Mouse (Mus musculus) midbrain, embryonic 11.5 days (tissue): ENCODE data around the gene Nr1h2. TPM values are rescaled to one million over a fixed set of nuclear protein-coding genes. Genes with fewer than 3 reads are reported as not detected.

ENCODE experiments used
- ATAC-seq: fragments of 200-750 bp; cut with Nextera tagmentation; 2 replicates; pipeline ENCODE4 v1.8.0; 2017; ENCODE audit warnings: moderate TSS enrichment, moderate library complexity; ENCODE audit not compliant: low FRiP score
- DNase-seq: peaks from one replicate; pipeline ENCODE4 v3.0.0; 2015; ENCODE audit warnings: low spot score; ENCODE audit errors: missing footprints
- H3K27ac ChIP-seq: fragments of 300-500 bp; sonication (generic); 2 replicates; pipeline ENCODE4 v1.5.1; 2014; ENCODE audit warnings: low read depth, low read length
- H3K27me3 ChIP-seq: fragments of 300-500 bp; sonication (generic); 2 replicates; pipeline ENCODE4 v1.6.1; 2014; ENCODE audit warnings: mild to moderate bottlenecking, low read length, moderate library complexity, mixed read lengths; ENCODE audit not compliant: control insufficient read depth, insufficient read depth
- H3K36me3 ChIP-seq: fragments of 300-500 bp; sonication (generic); 2 replicates; pipeline ENCODE4 v1.6.1; 2014; ENCODE audit warnings: mild to moderate bottlenecking, low read length, moderate library complexity, mixed read lengths; ENCODE audit not compliant: control insufficient read depth, insufficient read depth
- H3K4me1 ChIP-seq: fragments of 300-500 bp; sonication (generic); 2 replicates; pipeline ENCODE4 v1.6.1; 2014; ENCODE audit warnings: low read length; ENCODE audit not compliant: control insufficient read depth, insufficient read depth
- H3K4me2 ChIP-seq: fragments of 300-500 bp; sonication (generic); 2 replicates; pipeline ENCODE4 v1.6.1; 2014; ENCODE audit warnings: mild to moderate bottlenecking, moderate library complexity
- H3K4me3 ChIP-seq: fragments of 300-500 bp; sonication (generic); 2 replicates; pipeline ENCODE4 v1.5.1; 2014; ENCODE audit warnings: low read depth, low read length
- H3K9ac ChIP-seq: fragments of 300-500 bp; sonication (generic); 2 replicates; pipeline ENCODE4 v1.6.1; 2014; ENCODE audit warnings: low read length
- H3K9me3 ChIP-seq: fragments of 300-500 bp; sonication (generic); 2 replicates; pipeline ENCODE4 v1.6.1; 2016; ENCODE audit warnings: low read length; ENCODE audit not compliant: control insufficient read depth
- WGBS: fragments of 180-500 bp; shearing (Covaris S2); extraction: QIAGEN DNeasy Blood & Tissue Kit; methylation state at CpG from one replicate; pipeline ENCODE4 v1.1.7; 2014; 5-methylcytosine and 5-hydroxymethylcytosine counted together
- polyA plus RNA-seq: library from polyadenylated mRNA; unstranded; fragments of >200 nt; fragmentation: Nextera tagmentation; extraction: Ambion mirVana; gene quantifications from 2 replicates; pipeline ENCODE4 v1.2.1, GENCODE M21; 2014

The Nr1h2 gene
- polyA plus RNA-seq, 1 experiment from 2014 or later = 69.6 TPM

DNA sequence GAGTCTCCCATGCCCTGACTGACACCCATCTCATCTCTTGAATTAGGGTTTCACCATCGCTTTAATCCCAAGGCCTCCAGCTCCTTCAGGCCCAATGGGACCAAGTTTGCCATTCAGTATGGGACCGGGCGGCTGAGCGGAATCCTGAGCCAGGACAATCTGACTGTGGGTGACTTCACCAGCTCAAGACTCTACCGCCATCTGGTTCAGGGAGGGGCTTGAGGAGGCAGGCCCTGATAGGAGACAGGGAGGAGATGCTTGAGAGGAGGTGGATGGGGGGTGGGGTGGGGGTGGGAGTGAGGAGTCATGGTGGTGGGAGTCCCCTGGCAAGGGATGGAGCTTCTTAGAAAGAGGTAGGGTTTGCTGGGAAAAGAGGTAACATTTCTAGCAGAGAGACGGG is 27.9 kb upstream of the Nr1h2 start:
- WGBS = 79% methylated on average over 6 of the region's 6 CpGs
- DNase-seq (peak; percentile 57), ATAC-seq (no peak)
- Histone ChIP-seq H3K36me3 (no peaks in the 10 kb centered on the region), H3K4me2 (no peak overlapping the region), H3K9ac (no peak overlapping the region), H3K27me3 (no peaks in the 10 kb centered on the region), H3K9me3 (peaks cover 2% of the 10 kb centered on the region; the same call in 1 of the 2 replicates), H3K4me1 (no peaks in the 10 kb centered on the region), H3K4me3 (no peak overlapping the region), H3K27ac (no peak overlapping the region)

DNA sequence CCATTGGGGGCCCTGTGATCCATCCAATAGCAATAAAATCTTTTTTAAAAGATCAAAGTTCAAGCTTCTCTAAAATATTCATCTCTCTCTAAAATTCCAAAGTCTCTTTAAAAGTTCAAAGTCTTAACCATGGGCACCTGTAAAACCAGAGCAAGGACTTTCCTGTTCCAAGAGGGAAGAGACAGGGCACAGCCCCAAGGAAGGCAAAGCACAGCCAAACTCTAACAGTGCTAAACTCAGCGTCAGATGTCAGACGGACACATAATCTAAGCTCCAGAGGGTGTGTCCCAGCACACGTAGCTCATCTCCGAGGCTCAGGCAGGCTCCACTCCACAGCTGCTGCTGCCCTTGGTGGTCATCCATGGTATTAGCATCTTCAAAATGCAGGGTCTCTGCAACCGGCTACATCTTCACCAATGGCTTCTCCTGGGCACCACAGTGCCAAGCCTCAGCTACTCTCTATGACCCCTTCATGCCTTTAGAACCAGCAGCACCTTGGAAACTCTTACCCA is 22.6 kb upstream of the Nr1h2 start:
- no peak overlapping the region for H3K4me3 ChIP-seq
- DNase-seq (peak; percentile 17), ATAC-seq (no peak)
- no peak overlapping the region for H3K9ac ChIP-seq
- H3K4me1 ChIP-seq = peaks cover 3% of the 10 kb centered on the region; the same call in 1 of the 2 replicates
- H3K27ac ChIP-seq = no peak overlapping the region
- no peak overlapping the region for H3K4me2 ChIP-seq
- no peaks in the 10 kb centered on the region for H3K36me3 ChIP-seq
- WGBS = 55% methylated on average over 5 of the region's 5 CpGs
- no peaks in the 10 kb centered on the region for H3K27me3 ChIP-seq
- H3K9me3 ChIP-seq = peaks cover 2% of the 10 kb centered on the region; the same call in 1 of the 2 replicates

DNA sequence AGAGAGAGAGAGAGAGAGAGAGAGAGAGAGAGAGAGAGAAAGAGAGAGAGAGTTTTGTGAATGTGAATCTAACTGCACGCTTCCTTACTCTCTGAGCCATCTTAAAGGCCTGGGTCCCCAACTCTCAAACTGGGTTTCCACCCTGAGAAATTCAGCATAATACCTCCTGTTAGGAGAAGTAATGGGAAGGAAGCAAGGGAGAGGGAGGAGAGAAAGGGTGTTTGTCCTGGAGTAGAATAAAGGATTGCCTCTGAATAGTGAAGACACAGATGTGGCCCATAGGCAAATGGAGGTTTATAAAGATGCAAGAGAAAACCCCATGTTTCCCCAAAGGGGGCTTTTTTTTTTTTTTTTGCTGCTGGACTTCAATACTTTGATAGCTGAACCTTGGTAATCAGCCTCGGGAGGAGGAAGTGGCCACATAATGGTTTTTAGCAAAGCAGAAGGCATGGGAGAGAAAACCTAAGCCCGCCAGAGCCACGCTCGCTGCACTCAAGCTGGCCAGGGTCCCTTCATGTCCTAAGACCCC is 19.3 kb upstream of the Nr1h2 start:
- H3K9ac ChIP-seq = no peak overlapping the region
- WGBS = 80% methylated on average over 5 of the region's 5 CpGs

DNA sequence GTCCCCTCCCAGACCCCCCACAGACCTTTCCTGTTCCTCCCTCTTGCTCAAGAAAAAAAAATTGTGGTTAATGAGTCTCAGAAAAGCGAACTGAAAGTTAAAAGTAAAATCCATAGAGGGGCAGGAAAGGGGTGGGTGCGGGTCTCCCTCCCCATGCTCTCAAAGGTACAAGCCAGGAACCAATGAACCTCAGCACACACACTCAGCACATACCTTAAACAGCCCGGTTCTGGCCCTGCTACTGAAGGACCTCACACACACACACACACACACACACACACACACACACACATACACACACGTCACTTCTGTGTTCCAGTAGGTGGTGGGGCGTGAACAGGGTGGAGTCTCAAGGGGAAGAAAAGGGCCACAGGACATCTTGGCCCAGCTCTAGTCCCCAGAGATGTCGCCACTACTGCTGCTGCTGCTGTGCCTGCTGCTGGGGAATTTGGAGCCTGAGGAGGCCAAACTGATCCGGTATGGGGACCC is 18.5 kb upstream of the Nr1h2 start, which contains the start of gene Napsa:
Gene Napsa (plus strand): TSS at position 168 of the 489 bp plus-strand sequence.
- Histone ChIP-seq H3K4me2 (no peak within 1 kb of the TSS), H3K9ac (no peak within 1 kb of the TSS), H3K4me1 (peaks cover 3% of the 10 kb centered on the region; the same call in 1 of the 2 replicates), H3K36me3 (no peaks in the 10 kb centered on the region), H3K9me3 (no peaks in the 10 kb centered on the region), H3K27me3 (no peaks in the 10 kb centered on the region), H3K27ac (no peak within 1 kb of the TSS), H3K4me3 (no peak within 1 kb of the TSS)
- peak; percentile 80 for DNase-seq
- ATAC-seq = no peak
- WGBS = 33% methylated on average over 7 of the region's 7 CpGs

More for the DNA sequence above, 19.3 kb upstream of the Nr1h2 start:
- DNase-seq = peak; percentile 39
- no peaks in the 10 kb centered on the region for H3K27me3 ChIP-seq
- no peaks in the 10 kb centered on the region for H3K36me3 ChIP-seq
- H3K4me2 ChIP-seq = no peak overlapping the region
- no peak overlapping the region for H3K27ac ChIP-seq
- peaks cover 3% of the 10 kb centered on the region; the same call in 1 of the 2 replicates for H3K4me1 ChIP-seq
- ATAC-seq = no peak
- no peaks in the 10 kb centered on the region for H3K9me3 ChIP-seq
- H3K4me3 ChIP-seq = no peak overlapping the region

DNA sequence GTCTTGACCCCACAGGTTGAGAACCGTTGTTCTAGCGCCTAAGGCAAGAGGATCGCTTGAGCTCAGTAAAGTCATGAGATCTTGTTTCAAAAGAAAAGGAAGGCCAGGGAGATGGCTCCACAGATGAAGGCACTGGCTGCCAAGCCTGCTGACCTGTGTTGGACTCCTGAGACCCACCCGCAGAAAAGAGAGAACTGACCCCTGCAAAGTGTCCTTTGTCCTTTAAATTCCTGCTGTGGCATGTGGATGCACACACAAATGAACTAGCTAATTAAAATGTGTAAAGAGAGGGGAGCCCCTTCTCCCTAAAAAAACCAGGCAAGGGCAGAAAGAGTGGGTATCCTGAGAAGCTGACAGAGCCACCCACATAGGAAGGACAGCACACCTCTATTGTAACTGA is 18.1 kb upstream of the Nr1h2 start:
- Histone ChIP-seq H3K27ac (no peak overlapping the region), H3K4me3 (no peak overlapping the region), H3K4me1 (peaks cover 3% of the 10 kb centered on the region; the same call in 1 of the 2 replicates), H3K36me3 (no peaks in the 10 kb centered on the region), H3K9me3 (no peaks in the 10 kb centered on the region), H3K4me2 (no peak overlapping the region), H3K27me3 (no peaks in the 10 kb centered on the region), H3K9ac (no peak overlapping the region)
- 39% methylated on average over 4 of the region's 4 CpGs for WGBS
- DNase-seq (peak; percentile 51), ATAC-seq (no peak)

DNA sequence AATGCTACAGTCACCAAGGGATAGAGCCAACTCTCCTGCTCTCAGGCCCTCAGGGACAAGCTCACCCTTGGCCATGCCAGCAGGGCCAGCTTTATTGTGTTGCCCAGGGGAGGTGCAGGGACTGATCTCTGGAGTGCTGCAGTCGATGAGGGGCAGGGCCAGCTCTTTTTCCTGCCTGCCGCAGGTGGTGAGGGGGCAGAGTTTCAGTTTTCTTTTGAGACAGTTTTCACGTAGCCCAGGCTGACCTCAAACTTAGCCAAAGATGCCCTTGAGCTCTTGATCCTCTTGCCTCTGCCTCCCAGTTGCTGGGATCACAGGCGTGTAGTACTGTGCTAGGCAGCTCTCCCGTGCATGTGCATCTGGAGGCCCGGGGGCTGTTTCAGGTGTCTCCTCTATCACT is 17.2 kb upstream of the Nr1h2 start:
- no peak overlapping the region for H3K9ac ChIP-seq
- no peak overlapping the region for H3K4me3 ChIP-seq
- no peaks in the 10 kb centered on the region for H3K27me3 ChIP-seq
- no peaks in the 10 kb centered on the region for H3K9me3 ChIP-seq
- peaks cover 3% of the 10 kb centered on the region; the same call in 1 of the 2 replicates for H3K4me1 ChIP-seq
- 83% methylated on average over 6 of the region's 6 CpGs for WGBS
- H3K27ac ChIP-seq = no peak overlapping the region
- ATAC-seq (no peak), DNase-seq (peak; percentile 39)
- H3K4me2 ChIP-seq = no peak overlapping the region
- H3K36me3 ChIP-seq = no peaks in the 10 kb centered on the region

DNA sequence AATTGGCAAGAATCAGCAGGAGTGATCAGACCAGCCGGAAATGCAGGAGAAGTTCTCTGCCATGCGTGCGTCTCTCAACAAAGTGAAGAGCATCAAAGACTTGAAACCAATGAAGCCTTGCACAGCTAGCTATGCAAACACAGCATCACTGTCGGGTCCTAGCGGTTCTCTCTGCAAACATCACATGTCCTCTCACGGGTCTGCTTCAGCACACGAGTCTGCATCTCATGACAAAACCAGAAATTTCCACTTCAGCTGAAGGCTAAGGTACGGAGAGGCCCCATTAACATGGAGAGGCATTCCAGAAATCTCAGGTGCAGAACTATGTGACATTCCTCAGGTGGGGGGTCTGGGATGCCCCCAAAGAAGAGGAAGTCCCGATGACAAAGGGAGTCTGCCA is 15.1 kb upstream of the Nr1h2 start:
- Histone ChIP-seq H3K27ac (no peak overlapping the region), H3K4me2 (no peak overlapping the region), H3K9me3 (no peaks in the 10 kb centered on the region), H3K9ac (no peak overlapping the region), H3K4me1 (peaks cover 3% of the 10 kb centered on the region; the same call in 1 of the 2 replicates), H3K36me3 (no peaks in the 10 kb centered on the region), H3K27me3 (no peaks in the 10 kb centered on the region), H3K4me3 (no peak overlapping the region)
- peak; percentile 66 for DNase-seq
- WGBS = 82% methylated on average over 9 of the region's 9 CpGs
- ATAC-seq = no peak

DNA sequence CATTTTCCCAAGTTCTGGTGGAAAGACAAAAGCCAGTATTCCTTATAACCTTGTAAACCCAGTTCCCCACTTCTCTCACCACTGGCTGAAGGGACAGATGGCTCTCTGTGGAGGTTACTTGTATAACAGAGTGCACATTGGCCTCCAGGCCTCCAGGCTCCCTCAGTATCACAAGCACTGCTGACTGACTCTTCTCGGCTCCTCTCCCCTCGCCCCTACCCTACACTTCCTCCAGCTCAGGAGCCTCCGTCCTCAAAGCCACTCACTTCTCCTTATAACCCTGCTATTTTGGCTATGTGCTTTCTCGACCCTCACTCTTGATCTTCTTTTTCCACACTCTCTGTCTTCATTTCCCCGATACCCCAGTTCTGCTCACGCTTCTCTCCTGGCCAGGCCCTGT is 11.7 kb upstream of the Nr1h2 start:
- H3K27ac ChIP-seq = no peak overlapping the region
- no peak for DNase-seq
- WGBS = 74% methylated on average over 6 of the region's 6 CpGs
- no peaks in the 10 kb centered on the region for H3K4me1 ChIP-seq
- H3K27me3 ChIP-seq = no peaks in the 10 kb centered on the region
- no peak overlapping the region for H3K9ac ChIP-seq
- H3K4me2 ChIP-seq = no peak overlapping the region
- no peaks in the 10 kb centered on the region for H3K9me3 ChIP-seq
- H3K36me3 ChIP-seq = no peaks in the 10 kb centered on the region
- ATAC-seq = no peak
- no peak overlapping the region for H3K4me3 ChIP-seq

DNA sequence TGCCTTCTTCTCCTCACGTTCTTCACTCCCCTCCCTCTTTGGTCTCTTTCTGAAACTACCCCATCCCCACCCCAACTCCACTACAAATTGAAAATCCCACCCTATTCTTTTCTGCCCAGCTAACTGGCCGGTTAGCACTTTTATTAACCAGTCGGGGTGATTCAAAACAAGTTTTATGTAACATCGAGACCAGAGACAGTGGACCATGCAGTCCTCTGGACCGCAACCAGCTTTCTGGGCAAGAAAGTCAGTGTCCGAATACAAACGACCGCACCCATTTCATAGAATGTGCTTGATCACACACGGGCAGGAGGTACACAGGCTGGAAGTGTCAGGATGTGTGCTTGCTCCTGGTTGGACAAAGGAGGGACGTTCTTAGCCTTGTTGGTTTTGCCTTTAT is 10.7 kb upstream of the Nr1h2 start:
- Histone ChIP-seq H3K9ac (no peak overlapping the region), H3K9me3 (no peaks in the 10 kb centered on the region), H3K4me3 (no peak overlapping the region), H3K27me3 (no peaks in the 10 kb centered on the region), H3K36me3 (no peaks in the 10 kb centered on the region), H3K27ac (no peak overlapping the region), H3K4me1 (no peaks in the 10 kb centered on the region), H3K4me2 (no peak overlapping the region)
- WGBS = 84% methylated on average over 10 of the region's 10 CpGs
- DNase-seq (no peak), ATAC-seq (no peak)
